Mouse (Mus musculus): ENCODE results near the gene Sorcs2. TPM values are rescaled to one million over a fixed set of nuclear protein-coding genes. Genes with fewer than 3 reads are reported as not detected.

Sorcs2 gene
- polyA plus RNA-seq, 1 experiment from 2014 or later, result 3.5 TPM

GRCm38 (mm10) chr5:36321581-36321980, 76.4 kb downstream of the Sorcs2 start:
- no peaks in the 10 kb centered on the region for H3K4me1 ChIP-seq (replicated peaks; ENCODE audit: control insufficient read depth, insufficient read depth, low read length)
- no peak overlapping the region for H3K4me2 ChIP-seq (replicated peaks; ENCODE audit: low read depth)
- TF ChIP-seq CTCF (IDR thresholded peaks at IDR 0.05; ENCODE audit: low read depth), result no peak
- no peak overlapping the region for H3K27ac ChIP-seq (ENCODE audit: low read depth, low read length)
- H3K27me3 ChIP-seq (replicated peaks; ENCODE audit: control insufficient read depth, insufficient read depth, low read length), result no peaks in the 10 kb centered on the region
- no peaks in the 10 kb centered on the region for H3K9me3 ChIP-seq (ENCODE audit: control insufficient read depth)
- 57% methylated on average over 8 of the region's 8 CpGs for WGBS
- H3K36me3 ChIP-seq (ENCODE audit: control insufficient read depth, insufficient read depth), result no peaks in the 10 kb centered on the region
- H3K9ac ChIP-seq (ENCODE audit: low read depth, low read length), result no peak overlapping the region
- no peak overlapping the region for H3K4me3 ChIP-seq (ENCODE audit: low read depth, low read length)
- no peak for ATAC-seq

DNA sequence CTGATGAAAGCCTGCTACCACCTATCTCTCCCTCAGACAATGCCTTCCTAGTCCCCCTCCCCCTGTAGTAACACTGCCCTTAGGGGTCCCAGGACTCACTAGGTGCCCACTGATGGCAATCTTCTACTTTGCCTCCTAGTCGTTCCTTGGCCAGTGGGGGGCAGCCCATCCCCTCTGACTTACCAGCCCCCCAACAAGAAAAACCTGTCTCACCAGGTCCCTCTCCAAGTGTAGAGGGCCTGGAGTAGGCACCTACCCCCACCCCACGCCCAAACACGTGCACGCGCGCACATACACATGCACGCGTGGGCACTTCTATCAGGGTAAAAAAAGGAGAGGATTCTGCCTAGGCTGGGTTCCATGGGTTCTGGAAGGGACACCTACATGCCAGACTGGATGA, 77.3 kb downstream of the Sorcs2 start:
- WGBS, result 78% methylated on average over 8 of the region's 8 CpGs
- Histone ChIP-seq H3K9ac (ENCODE audit: low read depth, low read length) (no peak overlapping the region), H3K4me1 (replicated peaks; ENCODE audit: control insufficient read depth, insufficient read depth, low read length) (no peaks in the 10 kb centered on the region), H3K4me2 (replicated peaks; ENCODE audit: low read depth) (no peak overlapping the region), H3K4me3 (ENCODE audit: low read depth, low read length) (no peak overlapping the region), H3K27me3 (replicated peaks; ENCODE audit: control insufficient read depth, insufficient read depth, low read length) (no peaks in the 10 kb centered on the region), H3K36me3 (ENCODE audit: control insufficient read depth, insufficient read depth) (no peaks in the 10 kb centered on the region), H3K9me3 (ENCODE audit: control insufficient read depth) (no peaks in the 10 kb centered on the region), H3K27ac (ENCODE audit: low read depth, low read length) (no peak overlapping the region)
- ATAC-seq, result no peak
- TF ChIP-seq CTCF (IDR thresholded peaks at IDR 0.05; ENCODE audit: low read depth), result no peak

DNA sequence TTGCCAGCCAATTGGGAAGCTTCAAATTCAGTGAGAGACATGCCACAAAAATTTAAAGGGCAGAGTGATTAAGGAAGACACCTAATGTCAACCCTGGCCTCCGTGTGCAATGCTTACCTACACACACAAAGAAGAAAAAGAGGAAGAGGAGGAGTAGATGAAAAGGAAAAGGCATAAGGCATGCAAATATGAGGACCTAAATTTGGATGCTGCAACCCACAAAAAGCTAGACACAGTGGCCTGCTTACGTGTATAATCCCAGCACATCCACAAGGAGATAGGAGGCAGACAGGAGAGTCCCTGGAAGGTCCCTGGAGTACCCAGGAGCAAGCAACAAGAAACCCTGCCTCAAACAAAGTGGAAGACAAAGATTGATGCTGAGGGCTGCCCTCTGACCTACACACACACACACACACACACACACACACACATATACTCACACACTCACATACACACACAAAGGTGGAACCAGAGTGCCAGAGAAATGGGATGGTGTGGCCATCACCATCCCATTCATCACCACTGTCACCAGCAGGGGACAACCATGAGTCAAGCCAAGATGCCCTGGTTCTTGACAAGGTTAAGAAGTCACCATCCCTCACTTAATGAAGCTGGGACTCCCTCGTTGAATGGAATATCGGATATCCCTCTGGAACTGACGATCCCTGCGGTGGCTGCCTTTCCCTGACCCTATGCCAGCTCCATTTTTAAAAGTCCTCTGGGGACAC, 80.1 kb downstream of the Sorcs2 start:
- ATAC-seq, result no peak
- Histone ChIP-seq H3K4me3 (ENCODE audit: low read depth, low read length) (no peak overlapping the region), H3K4me2 (replicated peaks; ENCODE audit: low read depth) (no peak overlapping the region), H3K27me3 (replicated peaks; ENCODE audit: control insufficient read depth, insufficient read depth, low read length) (no peaks in the 10 kb centered on the region), H3K27ac (ENCODE audit: low read depth, low read length) (no peak overlapping the region), H3K9me3 (ENCODE audit: control insufficient read depth) (no peaks in the 10 kb centered on the region), H3K36me3 (ENCODE audit: control insufficient read depth, insufficient read depth) (no peaks in the 10 kb centered on the region), H3K4me1 (replicated peaks; ENCODE audit: control insufficient read depth, insufficient read depth, low read length) (no peaks in the 10 kb centered on the region), H3K9ac (ENCODE audit: low read depth, low read length) (no peak overlapping the region)
- peak; percentile 71 for TF ChIP-seq CTCF (IDR thresholded peaks at IDR 0.05; ENCODE audit: low read depth)
- WGBS, result 62% methylated on average over 6 of the region's 6 CpGs

- ATAC-seq, result no peak
- Histone ChIP-seq H3K36me3 (ENCODE audit: control insufficient read depth, insufficient read depth) (no peaks in the 10 kb centered on the region), H3K4me1 (replicated peaks; ENCODE audit: control insufficient read depth, insufficient read depth, low read length) (no peaks in the 10 kb centered on the region), H3K4me3 (ENCODE audit: low read depth, low read length) (no peak overlapping the region), H3K9ac (ENCODE audit: low read depth, low read length) (no peak overlapping the region), H3K4me2 (replicated peaks; ENCODE audit: low read depth) (no peak overlapping the region), H3K27me3 (replicated peaks; ENCODE audit: control insufficient read depth, insufficient read depth, low read length) (no peaks in the 10 kb centered on the region), H3K9me3 (ENCODE audit: control insufficient read depth) (no peaks in the 10 kb centered on the region), H3K27ac (ENCODE audit: low read depth, low read length) (no peak overlapping the region)
- 85% methylated on average over 9 of the region's 9 CpGs for WGBS
- no peak for TF ChIP-seq CTCF (IDR thresholded peaks at IDR 0.05; ENCODE audit: low read depth)
These were observed 82.8 kb downstream of the Sorcs2 start for GRCm38 (mm10) chr5:36315106-36315505.

- no peak overlapping the region for H3K4me3 ChIP-seq (ENCODE audit: low read depth, low read length)
- 0 out of 2 replicates have a peak, but pooled peaks have one; percentile 28 for ATAC-seq
- H3K27me3 ChIP-seq (replicated peaks; ENCODE audit: control insufficient read depth, insufficient read depth, low read length), result no peaks in the 10 kb centered on the region
- H3K9me3 ChIP-seq (ENCODE audit: control insufficient read depth), result no peaks in the 10 kb centered on the region
- H3K36me3 ChIP-seq (ENCODE audit: control insufficient read depth, insufficient read depth), result no peaks in the 10 kb centered on the region
- WGBS, result 47% methylated on average over 16 of the region's 16 CpGs
- no peak overlapping the region for H3K27ac ChIP-seq (ENCODE audit: low read depth, low read length)
- no peak for TF ChIP-seq CTCF (IDR thresholded peaks at IDR 0.05; ENCODE audit: low read depth)
- no peak overlapping the region for H3K9ac ChIP-seq (ENCODE audit: low read depth, low read length)
- no peaks in the 10 kb centered on the region for H3K4me1 ChIP-seq (replicated peaks; ENCODE audit: control insufficient read depth, insufficient read depth, low read length)
- H3K4me2 ChIP-seq (replicated peaks; ENCODE audit: low read depth), result no peak overlapping the region
These were observed 84.4 kb downstream of the Sorcs2 start for GRCm38 (mm10) chr5:36313353-36314079.

- no peaks in the 10 kb centered on the region for H3K36me3 ChIP-seq (ENCODE audit: control insufficient read depth, insufficient read depth)
- no peaks in the 10 kb centered on the region for H3K4me1 ChIP-seq (replicated peaks; ENCODE audit: control insufficient read depth, insufficient read depth, low read length)
- no peak overlapping the region for H3K4me3 ChIP-seq (ENCODE audit: low read depth, low read length)
- H3K27me3 ChIP-seq (replicated peaks; ENCODE audit: control insufficient read depth, insufficient read depth, low read length), result no peaks in the 10 kb centered on the region
- H3K27ac ChIP-seq (ENCODE audit: low read depth, low read length), result no peak overlapping the region
- H3K4me2 ChIP-seq (replicated peaks; ENCODE audit: low read depth), result no peak overlapping the region
- H3K9me3 ChIP-seq (ENCODE audit: control insufficient read depth), result no peaks in the 10 kb centered on the region
- no peak overlapping the region for H3K9ac ChIP-seq (ENCODE audit: low read depth, low read length)
- no peak for ATAC-seq
- TF ChIP-seq CTCF (IDR thresholded peaks at IDR 0.05; ENCODE audit: low read depth), result no peak
- 60% methylated on average over 6 of the region's 6 CpGs for WGBS
These were observed 85.0 kb downstream of the Sorcs2 start for GRCm38 (mm10) chr5:36312926-36313325.

Measured in intestine, postnatal 0 days (tissue).